ENCODE assay signal across 21 mouse cellular contexts in the genomic region with DNA sequence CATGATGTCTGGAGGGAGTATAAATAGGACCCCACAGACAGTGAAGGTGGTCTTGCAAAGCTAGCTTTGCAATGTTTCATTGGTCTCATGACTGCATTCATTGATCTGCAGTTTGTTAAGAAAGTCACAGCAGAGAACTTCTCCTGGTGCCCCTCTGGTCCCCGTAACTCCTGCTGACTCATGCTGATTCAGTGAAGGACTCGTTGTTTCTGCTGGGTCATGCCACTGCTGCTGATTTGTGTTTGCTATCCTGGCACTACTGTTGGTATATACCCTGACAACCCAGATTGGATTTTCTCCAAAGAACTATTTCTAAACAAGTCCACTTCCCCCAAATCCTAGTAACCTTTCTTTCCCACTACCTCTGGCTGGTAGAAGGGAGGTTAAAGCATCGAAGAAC. TPM values are rescaled to one million over a fixed set of nuclear protein-coding genes. Genes with fewer than 3 reads are reported as not detected.
DNase-seq lines count a peak whose midpoint lies in the region; ATAC-seq lines count a peak whose summit lies in the region.
"Had no signal": no experiment of that assay in that cellular context is flagged by ENCODE, and none has a peak within 500 bp of the region (broad histone marks: within the 10 kb centered on the region; RNA-seq: fewer than 3 reads in every experiment).

No protein-coding gene starts in this region.

- no peak overlapping the region for H3K4me2 ChIP-seq in liver, embryonic 12.5 days
- no peak overlapping the region for H3K4me2 ChIP-seq in liver, embryonic 16.5 days (ENCODE audit: low read depth, low read length)
- H3K4me2 ChIP-seq: forebrain, embryonic 15.5 days; heart, embryonic 12.5 days; hindbrain, embryonic 15.5 days had no signal

- no peaks in the 10 kb centered on the region for H3K4me1 ChIP-seq in liver, embryonic 12.5 days
- no peaks in the 10 kb centered on the region for H3K4me1 ChIP-seq in liver, embryonic 16.5 days (ENCODE audit: control insufficient read depth, low read depth, low read length)
- H3K4me1 ChIP-seq: embryonic facial prominence, embryonic 10.5 days; forebrain, embryonic 10.5 days; forebrain, embryonic 15.5 days; heart, embryonic 12.5 days; hindbrain, embryonic 15.5 days had no signal

- no peaks in the 10 kb centered on the region for H3K36me3 ChIP-seq in liver, embryonic 12.5 days
- H3K36me3 ChIP-seq in liver, embryonic 16.5 days (ENCODE audit: control insufficient read depth, insufficient read depth): no peaks in the 10 kb centered on the region
- H3K36me3 ChIP-seq: embryonic facial prominence, embryonic 10.5 days; forebrain, embryonic 10.5 days; forebrain, embryonic 15.5 days; heart, embryonic 12.5 days; hindbrain, embryonic 15.5 days had no signal

- H3K4me3 ChIP-seq in liver, embryonic 12.5 days: no peak overlapping the region
- no peak overlapping the region for H3K4me3 ChIP-seq in liver, embryonic 16.5 days (ENCODE audit: low read depth, low read length)
- H3K4me3 ChIP-seq: embryonic facial prominence, embryonic 10.5 days; erythroblast, embryonic 14.5 days; forebrain, embryonic 10.5 days; forebrain, embryonic 15.5 days; heart, embryonic 12.5 days; hindbrain, embryonic 15.5 days had no signal

- H3K27ac ChIP-seq in liver, embryonic 12.5 days: no peak overlapping the region
- H3K27ac ChIP-seq in liver, embryonic 16.5 days (ENCODE audit: low read length): no peak overlapping the region
- H3K27ac ChIP-seq: embryonic facial prominence, embryonic 10.5 days; forebrain, embryonic 10.5 days; forebrain, embryonic 15.5 days; hindbrain, embryonic 15.5 days had no signal

- no peaks in the 10 kb centered on the region for H3K9me3 ChIP-seq in liver, embryonic 12.5 days (replicated peaks)
- no peaks in the 10 kb centered on the region for H3K9me3 ChIP-seq in liver, embryonic 16.5 days (replicated peaks; ENCODE audit: control insufficient read depth, low read length)
- H3K9me3 ChIP-seq: embryonic facial prominence, embryonic 10.5 days; forebrain, embryonic 10.5 days; forebrain, embryonic 15.5 days; hindbrain, embryonic 15.5 days had no signal

- peak; percentile 75 for ATAC-seq in liver, embryonic 12.5 days
- peak; percentile 56; the same call in 1 of the 2 replicates for ATAC-seq in liver, embryonic 16.5 days (ENCODE audit: low read depth)
- ATAC-seq in activated CD4-positive, CD25-positive, alpha-beta regulatory T cell, adult 4 months: no peak
- ATAC-seq: CD4-positive, CD25-positive, alpha-beta regulatory T cell, adult 4 months; forebrain, embryonic 15.5 days; intestine, embryonic 16.5 days had no signal

- 48% methylated on average over 3 of the region's 3 CpGs for WGBS in liver, embryonic 12.5 days (ENCODE audit: insufficient replicate concordance)
- WGBS in liver, embryonic 16.5 days (ENCODE audit: insufficient replicate concordance): 47% methylated on average over 3 of the region's 3 CpGs

- no peak overlapping the region for H3K9ac ChIP-seq in liver, embryonic 12.5 days
- no peak overlapping the region for H3K9ac ChIP-seq in liver, embryonic 16.5 days (ENCODE audit: low read depth, low read length)
- H3K9ac ChIP-seq: forebrain, embryonic 15.5 days; heart, embryonic 12.5 days; hindbrain, embryonic 15.5 days had no signal

- no peaks in the 10 kb centered on the region for H3K27me3 ChIP-seq in liver, embryonic 12.5 days (replicated peaks)
- H3K27me3 ChIP-seq in liver, embryonic 16.5 days (ENCODE audit: control insufficient read depth, insufficient read depth, low read depth, low read length): no peaks in the 10 kb centered on the region
- H3K27me3 ChIP-seq: forebrain, embryonic 15.5 days; heart, embryonic 12.5 days; hindbrain, embryonic 15.5 days had no signal

- DNase-seq in 416B (ENCODE audit: low read depth) (peak; percentile 2), R1 (ENCODE audit: low read depth, low spot score) (peak; percentile 4)
- no peak for DNase-seq in adrenal gland, adult 2 months
- DNase-seq in natural killer cell, adult 2 months (ENCODE audit: low spot score in 2 of 2): no peak
- DNase-seq: adrenal gland, postnatal 25 days; B cell, adult 2 months; cerebellum, adult 2 months; cerebellum, postnatal 10 days; gastrocnemius, postnatal 14 days had no signal

RNA-seq across cellular contexts. Expression of a gene that starts 29.3 kb away (rescaled TPM):
- 0.07 TPM in 1 of 2 replicates, not detected in the other for polyA plus RNA-seq in liver, embryonic 12.5 days (2016; fragmentation: Nextera tagmentation; extraction: Ambion mirVana)
- polyA plus RNA-seq in liver, embryonic 16.5 days (2015; fragmentation: Nextera tagmentation; extraction: Ambion mirVana): not detected in 2 replicates
- under 1 TPM in 1 of 2 experiments, not detected in 1; 0.08 TPM for polyA plus RNA-seq in activated CD4-positive, CD25-positive, alpha-beta regulatory T cell, adult 4 months (2017; shearing (Covaris generic))
- total RNA-seq in adrenal gland, adult 2 months (2021): not detected
- polyA plus RNA-seq in adrenal gland, adult 2 months (2012; rRNA removed): not detected in 2 replicates
- total RNA-seq: adrenal gland, adult 18-20 months; adrenal gland, postnatal 25 days had no signal
- polyA plus RNA-seq: erythroblast, embryonic 14.5 days had no signal

Comparison
In these comparisons a context has a peak if more than half of its experiments do, and no peak if none do; other contexts are left out.
1. DNase-seq: peak in 416B (single experiment) and R1 (single experiment); none in adrenal gland, adult 2 months (single experiment) and natural killer cell, adult 2 months (0 of 2).